Mouse (Mus musculus): ENCODE results near the gene Lmx1b.

GRCm38 (mm10) chr2:33589280-33589679, 51.0 kb downstream of the Lmx1b start:
- TF ChIP-seq CTCF (IDR thresholded peaks at IDR 0.05; ENCODE audit: low read depth, low read length) = no peak
- TF ChIP-seq POLR2AphosphoS5 (IDR thresholded peaks at IDR 0.05; ENCODE audit: insufficient replicate concordance, low read depth, low read length) = no peak
- no peak for TF ChIP-seq TAL1 (conservative IDR thresholded peaks at IDR 0.05; ENCODE audit: low read depth, low read length)
